Mouse (Mus musculus) liver, postnatal 0 days (tissue): ENCODE measurements around the gene Ccdc78. TPM values are rescaled to one million over a fixed set of nuclear protein-coding genes. Genes with fewer than 3 reads are reported as not detected.
A peak's percentile ranks its signal among the peaks of the same experiment; 100 is the strongest.

Experiments used
- ATAC-seq: fragments of 200-750 bp; cut with Nextera tagmentation; 2 replicates; pipeline ENCODE4 v1.8.0; 2017; ENCODE audit warnings: mild to moderate bottlenecking, moderate library complexity
- DNase-seq: peaks from one replicate; pipeline ENCODE4 v3.0.0-alpha.2; 2016
- H3K27ac ChIP-seq: fragments of 300-500 bp; sonication (generic); 2 replicates; pipeline ENCODE4 v1.5.1; 2014; ENCODE audit warnings: antibody characterized with exemption, moderate library complexity, mild to moderate bottlenecking, low read depth
- H3K27me3 ChIP-seq: fragments of 300-500 bp; sonication (generic); 2 replicates; pipeline ENCODE4 v1.6.1; 2014; ENCODE audit warnings: low read length, control low read depth, mixed read lengths; ENCODE audit not compliant: insufficient read depth
- H3K36me3 ChIP-seq: fragments of 300-500 bp; sonication (generic); replicated peaks from 2 replicates; pipeline ENCODE4 v1.6.1; 2014; ENCODE audit warnings: mild to moderate bottlenecking, control low read depth, low read length, moderate library complexity, mixed read lengths; ENCODE audit not compliant: insufficient read depth
- H3K4me1 ChIP-seq: fragments of 300-500 bp; sonication (generic); 2 replicates; pipeline ENCODE4 v1.6.1; 2014; ENCODE audit warnings: antibody characterized with exemption, mild to moderate bottlenecking, control low read depth; ENCODE audit not compliant: insufficient read depth
- H3K4me2 ChIP-seq: fragments of 300-500 bp; sonication (generic); 2 replicates; pipeline ENCODE4 v1.6.1; 2014; ENCODE audit warnings: low read depth, mild to moderate bottlenecking, low read length, moderate library complexity, mixed read lengths
- H3K4me3 ChIP-seq: fragments of 300-500 bp; sonication (generic); 2 replicates; pipeline ENCODE4 v1.5.1; 2014; ENCODE audit warnings: low read depth, low read length
- H3K9ac ChIP-seq: fragments of 300-500 bp; sonication (generic); replicated peaks from 2 replicates; pipeline ENCODE4 v1.6.1; 2014; ENCODE audit warnings: mild to moderate bottlenecking, moderate library complexity
- H3K9me3 ChIP-seq: fragments of 300-500 bp; sonication (generic); 2 replicates; pipeline ENCODE4 v1.6.1; 2016; ENCODE audit warnings: mild to moderate bottlenecking, control low read depth, low read length, mixed read lengths
- CTCF ChIP-seq: sonication (generic); IDR thresholded peaks from 2 replicates; pipeline ENCODE4 v1.5.1; 2016; ENCODE audit warnings: antibody characterized with exemption, low read depth
- EP300 ChIP-seq: IDR thresholded peaks from 2 replicates; pipeline ENCODE4 v1.6.1; 2016; ENCODE audit warnings: antibody characterized with exemption, low read depth, mild to moderate bottlenecking
- WGBS: fragments of 180-500 bp; shearing (Covaris S2); extraction: QIAGEN DNeasy Blood & Tissue Kit; methylation state at CpG from one replicate; pipeline ENCODE4 v1.1.7; 2014; ENCODE audit not compliant: insufficient replicate concordance; 5-methylcytosine and 5-hydroxymethylcytosine counted together
- polyA plus RNA-seq: library from polyadenylated mRNA; unstranded; fragments of >200 nt; fragmentation: Nextera tagmentation; extraction: Ambion mirVana; gene quantifications from 2 replicates; pipeline ENCODE4 v1.2.1, GENCODE M21; 2015

Gene Ccdc78
- polyA plus RNA-seq, 1 experiment from 2014 or later, result not detected

GRCm38 (mm10) chr17:25795609-25796092, 9.3 kb downstream of the Ccdc78 start, which contains the start of gene AC134908.4:
AC134908.4 (minus strand) TSS chr17:25795659.
- H3K9ac ChIP-seq, result peak within 1 kb of the TSS; percentile 72
- 46% methylated on average over 6 of the region's 6 CpGs for WGBS
- TF ChIP-seq CTCF (no peak), EP300 (no peak)
- H3K27ac ChIP-seq, result no peak within 1 kb of the TSS
- ATAC-seq (no peak), DNase-seq (no peak)
- H3K9me3 ChIP-seq, result no peaks in the 10 kb centered on the region
- peak within 1 kb of the TSS; percentile 89 for H3K4me3 ChIP-seq
- no peaks in the 10 kb centered on the region for H3K36me3 ChIP-seq
- peaks cover 27% of the 10 kb centered on the region for H3K4me1 ChIP-seq
- H3K4me2 ChIP-seq, result peak within 1 kb of the TSS; percentile 98
- no peaks in the 10 kb centered on the region for H3K27me3 ChIP-seq

- H3K4me3 ChIP-seq, result peak overlapping the region; percentile 89
- H3K27me3 ChIP-seq, result 0 out of 2 replicates have a peak, but pooled peaks cover 1% of the 10 kb centered on the region
- peak overlapping the region; percentile 72 for H3K9ac ChIP-seq
- TF ChIP-seq CTCF (no peak), EP300 (no peak)
- under 1% methylated on average over 37 of the region's 37 CpGs for WGBS
- H3K4me1 ChIP-seq, result peaks cover 25% of the 10 kb centered on the region
- H3K27ac ChIP-seq, result no peak overlapping the region
- H3K4me2 ChIP-seq, result peak overlapping the region; percentile 98
- no peaks in the 10 kb centered on the region for H3K9me3 ChIP-seq
- no peak for DNase-seq
- peak; percentile 1; the same call in 1 of the 2 replicates for ATAC-seq
- no peaks in the 10 kb centered on the region for H3K36me3 ChIP-seq
These were observed 9.9 kb downstream of the Ccdc78 start for GRCm38 (mm10) chr17:25796211-25796771.

- Histone ChIP-seq H3K4me1 (peaks cover 22% of the 10 kb centered on the region), H3K27me3 (0 out of 2 replicates have a peak, but pooled peaks cover 4% of the 10 kb centered on the region), H3K27ac (no peak within 1 kb of the TSS), H3K36me3 (no peaks in the 10 kb centered on the region), H3K9me3 (no peaks in the 10 kb centered on the region), H3K4me2 (peak within 1 kb of the TSS; percentile 98), H3K4me3 (peak within 1 kb of the TSS; percentile 89), H3K9ac (peak within 1 kb of the TSS; percentile 72)
- TF ChIP-seq CTCF (no peak), EP300 (no peak)
- peak; percentile 91 for DNase-seq
- peak; percentile 67 for ATAC-seq
- WGBS, result under 1% methylated on average over 34 of the region's 35 CpGs
These were observed 10.6 kb downstream of the Ccdc78 start, which contains the start of gene Metrn for GRCm38 (mm10) chr17:25796951-25797369. Metrn (minus strand) TSS chr17:25797136.

GRCm38 (mm10) chr17:25801029-25801428, 14.6 kb downstream of the Ccdc78 start:
- H3K27ac ChIP-seq, result no peak overlapping the region
- no peak overlapping the region for H3K4me3 ChIP-seq
- TF ChIP-seq CTCF, result peak; percentile 93
- TF ChIP-seq EP300, result no peak
- no peaks in the 10 kb centered on the region for H3K36me3 ChIP-seq
- H3K4me1 ChIP-seq, result peaks cover 9% of the 10 kb centered on the region
- H3K27me3 ChIP-seq, result 0 out of 2 replicates have a peak, but pooled peaks cover 8% of the 10 kb centered on the region
- peak; percentile 65 for DNase-seq
- no peak overlapping the region for H3K9ac ChIP-seq
- ATAC-seq, result peak; percentile 40; the same call in 1 of the 2 replicates
- 2% methylated on average over 6 of the region's 6 CpGs for WGBS
- H3K4me2 ChIP-seq, result no peak overlapping the region
- no peaks in the 10 kb centered on the region for H3K9me3 ChIP-seq

DNA sequence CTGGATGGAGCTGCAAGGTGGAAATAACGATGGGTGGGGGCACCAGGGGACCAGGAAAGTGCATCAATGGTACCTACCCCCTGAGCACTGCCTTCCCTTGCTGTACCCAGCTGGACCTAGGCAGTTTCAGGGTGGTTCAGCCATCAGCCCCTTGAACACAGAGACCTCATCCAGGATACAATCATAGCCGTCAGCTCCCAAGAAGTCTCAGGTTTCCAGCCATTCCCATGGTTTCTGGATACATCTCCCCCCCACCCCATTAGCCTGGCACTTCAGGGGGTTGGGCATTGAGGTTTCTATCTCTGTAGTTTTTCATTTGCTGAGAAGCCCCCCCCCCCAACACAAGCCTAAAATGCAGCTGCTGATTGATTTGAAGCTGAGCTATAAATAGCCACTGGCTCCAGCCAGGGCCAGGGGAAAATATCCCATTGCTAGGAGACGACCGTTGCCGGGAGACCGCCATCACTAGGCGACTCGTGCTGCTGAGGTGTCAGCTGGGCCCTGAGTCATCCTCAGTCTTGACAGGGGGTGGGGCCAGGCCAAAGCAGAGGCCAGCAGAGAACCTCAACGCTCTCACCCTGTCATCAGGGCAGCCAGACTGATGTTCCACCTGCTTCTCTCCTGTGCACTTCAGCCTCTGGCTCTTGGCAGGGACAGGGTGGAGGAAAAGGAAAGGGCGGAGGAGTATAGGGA, 16.6 kb downstream of the Ccdc78 start:
- DNase-seq, result no peak
- 15% methylated on average over 10 of the region's 10 CpGs for WGBS

GRCm38 (mm10) chr17:25806507-25806906, 20.1 kb downstream of the Ccdc78 start:
- H3K36me3 ChIP-seq, result no peaks in the 10 kb centered on the region
- H3K27me3 ChIP-seq, result peaks cover 41% of the 10 kb centered on the region
- H3K27ac ChIP-seq, result no peak overlapping the region
- TF ChIP-seq CTCF (no peak), EP300 (no peak)
- no peak overlapping the region for H3K9ac ChIP-seq
- H3K4me2 ChIP-seq, result no peak overlapping the region
- 71% methylated on average over 4 of the region's 4 CpGs for whole genome bisulfite sequencing
- DNase-seq, result no peak
- H3K4me1 ChIP-seq, result peaks cover 12% of the 10 kb centered on the region; the same call in 1 of the 2 replicates
- H3K9me3 ChIP-seq, result no peaks in the 10 kb centered on the region
- no peak overlapping the region for H3K4me3 ChIP-seq
- ATAC-seq, result no peak

More for the DNA sequence above, 16.6 kb downstream of the Ccdc78 start:
- H3K36me3 ChIP-seq, result no peaks in the 10 kb centered on the region
- no peak overlapping the region for H3K9ac ChIP-seq
- ATAC-seq, result no peak
- TF ChIP-seq EP300 (no peak), CTCF (no peak)
- H3K27ac ChIP-seq, result no peak overlapping the region
- H3K27me3 ChIP-seq, result peaks cover 17% of the 10 kb centered on the region
- H3K4me2 ChIP-seq, result no peak overlapping the region
- H3K4me3 ChIP-seq, result no peak overlapping the region
- H3K4me1 ChIP-seq, result no peaks in the 10 kb centered on the region
- H3K9me3 ChIP-seq, result no peaks in the 10 kb centered on the region
